Mouse (Mus musculus) forebrain, postnatal 0 days (tissue): ENCODE data around the gene Gm11733. TPM values are rescaled to one million over a fixed set of nuclear protein-coding genes. Genes with fewer than 3 reads are reported as not detected.
A peak's percentile ranks its signal among the peaks of the same experiment; 100 is the strongest.
"Not testable (repeated sequence)": the region's sequence is repeated elsewhere in the genome, so short reads cannot be mapped to it uniquely, and the experiment has no call there.

ENCODE experiments used
- ATAC-seq: fragments of 200-750 bp; cut with Nextera tagmentation; 2 replicates; pipeline ENCODE4 v1.8.0; 2017; ENCODE audit warnings: mild to moderate bottlenecking, moderate library complexity
- DNase-seq: peaks from one replicate; pipeline ENCODE4 v3.0.0-alpha.2; 2015
- H3K27ac ChIP-seq: fragments of 300-500 bp; sonication (generic); 2 replicates; pipeline ENCODE4 v1.5.1; 2014; ENCODE audit warnings: low read depth, mild to moderate bottlenecking, antibody characterized with exemption, low read length, moderate library complexity, mixed read lengths
- H3K27me3 ChIP-seq: fragments of 300-500 bp; sonication (generic); 2 replicates; pipeline ENCODE4 v1.6.1; 2014; ENCODE audit warnings: mild to moderate bottlenecking, low read length, mixed read lengths; ENCODE audit not compliant: insufficient read depth
- H3K36me3 ChIP-seq: fragments of 300-500 bp; sonication (generic); 2 replicates; pipeline ENCODE4 v1.6.1; 2014; ENCODE audit warnings: mild to moderate bottlenecking, moderate library complexity; ENCODE audit not compliant: insufficient read depth
- H3K4me1 ChIP-seq: fragments of 300-500 bp; sonication (generic); 2 replicates; pipeline ENCODE4 v1.6.1; 2014; ENCODE audit warnings: antibody characterized with exemption; ENCODE audit not compliant: insufficient read depth
- H3K4me2 ChIP-seq: fragments of 300-500 bp; sonication (generic); 2 replicates; pipeline ENCODE4 v1.6.1; 2014; ENCODE audit warnings: low read depth, mild to moderate bottlenecking, moderate library complexity
- H3K4me3 ChIP-seq: fragments of 300-500 bp; sonication (generic); 2 replicates; pipeline ENCODE4 v1.5.1; 2014; ENCODE audit warnings: low read depth, low read length, mixed read lengths
- H3K9ac ChIP-seq: fragments of 300-500 bp; sonication (generic); 2 replicates; pipeline ENCODE4 v1.6.1; 2014; ENCODE audit warnings: mild to moderate bottlenecking
- H3K9me3 ChIP-seq: fragments of 300-500 bp; sonication (generic); 2 replicates; pipeline ENCODE4 v1.6.1; 2016; ENCODE audit warnings: low read length
- CTCF ChIP-seq: sonication (generic); IDR thresholded peaks from 2 replicates; pipeline ENCODE4 v1.5.1; 2016; ENCODE audit warnings: antibody characterized with exemption, control low read depth, low read depth
- WGBS: fragments of 180-500 bp; shearing (Covaris S2); extraction: QIAGEN DNeasy Blood & Tissue Kit; methylation state at CpG from one replicate; pipeline ENCODE4 v1.1.7; 2014; 5-methylcytosine and 5-hydroxymethylcytosine counted together
- polyA plus RNA-seq: library from polyadenylated mRNA; unstranded; fragments of >200 nt; fragmentation: Nextera tagmentation; extraction: Ambion mirVana; gene quantifications from 2 replicates; pipeline ENCODE4 v1.2.1, GENCODE M21; 2015
- total RNA-seq: library from RNA; depleted of rRNA; stranded (reverse); fragments of >200 nt; gene quantifications from 2 replicates; pipeline ENCODE4 v1.2.3, GENCODE M21; 2014

The Gm11733 gene
- total and polyA plus RNA-seq, 2 experiments from 2014 or later, result 0.08 to 0.14 TPM

GRCm38 (mm10) chr11:117454086-117454485 is 30.1 kb upstream of the Gm11733 start:
- TF ChIP-seq CTCF, result no peak
- WGBS, result 12% methylated on average over 10 of the region's 10 CpGs
- H3K27me3 ChIP-seq, result no peaks in the 10 kb centered on the region
- no peak overlapping the region for H3K4me3 ChIP-seq
- no peak overlapping the region for H3K4me2 ChIP-seq
- no peak for ATAC-seq
- H3K9me3 ChIP-seq, result no peaks in the 10 kb centered on the region
- no peak overlapping the region for H3K9ac ChIP-seq
- H3K4me1 ChIP-seq, result 0 out of 2 replicates have a peak, but pooled peaks cover 3% of the 10 kb centered on the region
- H3K27ac ChIP-seq, result no peak overlapping the region
- DNase-seq, result no peak
- no peaks in the 10 kb centered on the region for H3K36me3 ChIP-seq

GRCm38 (mm10) chr11:117459148-117459547 is 25.0 kb upstream of the Gm11733 start:
- H3K9ac ChIP-seq, result no peak overlapping the region
- no peak overlapping the region for H3K4me2 ChIP-seq
- 6% methylated on average over 8 of the region's 8 CpGs for WGBS
- no peak for ATAC-seq
- no peaks in the 10 kb centered on the region for H3K36me3 ChIP-seq
- no peaks in the 10 kb centered on the region; the same call in 1 of the 2 replicates for H3K27me3 ChIP-seq
- H3K4me1 ChIP-seq, result peaks cover 9% of the 10 kb centered on the region; the same call in 1 of the 2 replicates
- H3K4me3 ChIP-seq, result no peak overlapping the region
- DNase-seq, result no peak
- no peak overlapping the region for H3K27ac ChIP-seq
- H3K9me3 ChIP-seq, result no peaks in the 10 kb centered on the region
- TF ChIP-seq CTCF, result no peak

- Histone ChIP-seq H3K27ac (peak overlapping the region; percentile 36; the same call in 1 of the 2 replicates), H3K4me1 (peaks cover 8% of the 10 kb centered on the region; the same call in 1 of the 2 replicates), H3K36me3 (no peaks in the 10 kb centered on the region), H3K4me2 (no peak overlapping the region), H3K9ac (peak overlapping the region; percentile 4; the same call in 1 of the 2 replicates), H3K9me3 (no peaks in the 10 kb centered on the region), H3K27me3 (no peaks in the 10 kb centered on the region; the same call in 1 of the 2 replicates), H3K4me3 (no peak overlapping the region)
- WGBS, result 6% methylated on average over 16 of the region's 16 CpGs
- ATAC-seq (peak; percentile 47; the same call in 1 of the 2 replicates), DNase-seq (peak; percentile 61)
- TF ChIP-seq CTCF, result no peak
Observed at GRCm38 (mm10) chr11:117462202-117462864, 21.8 kb upstream of the Gm11733 start.

GRCm38 (mm10) chr11:117463416-117463815 is 20.8 kb upstream of the Gm11733 start:
- 65% methylated on average over 4 of the region's 4 CpGs for WGBS
- H3K27ac ChIP-seq, H3K27me3 ChIP-seq, H3K4me1 ChIP-seq, H3K9ac ChIP-seq, H3K9me3 ChIP-seq, ATAC-seq, H3K4me2 ChIP-seq, DNase-seq, H3K36me3 ChIP-seq, H3K4me3 ChIP-seq: not testable (repeated sequence)

GRCm38 (mm10) chr11:117466292-117466691 is 17.9 kb upstream of the Gm11733 start:
- 27% methylated on average over 5 of the region's 5 CpGs for WGBS
- Histone ChIP-seq H3K9ac (no peak overlapping the region), H3K36me3 (no peaks in the 10 kb centered on the region), H3K4me3 (no peak overlapping the region), H3K27ac (no peak overlapping the region), H3K4me1 (peaks cover 8% of the 10 kb centered on the region; the same call in 1 of the 2 replicates), H3K4me2 (no peak overlapping the region), H3K27me3 (no peaks in the 10 kb centered on the region), H3K9me3 (no peaks in the 10 kb centered on the region)
- TF ChIP-seq CTCF, result no peak
- ATAC-seq (no peak), DNase-seq (no peak)

- Histone ChIP-seq H3K9ac (no peak overlapping the region), H3K4me2 (no peak overlapping the region), H3K4me3 (no peak overlapping the region), H3K27me3 (no peaks in the 10 kb centered on the region), H3K9me3 (no peaks in the 10 kb centered on the region), H3K27ac (no peak overlapping the region), H3K36me3 (no peaks in the 10 kb centered on the region), H3K4me1 (peaks cover 9% of the 10 kb centered on the region; the same call in 1 of the 2 replicates)
- ATAC-seq (no peak), DNase-seq (no peak)
- WGBS, result 55% methylated on average over 7 of the region's 7 CpGs
- TF ChIP-seq CTCF, result no peak
Observed at GRCm38 (mm10) chr11:117466911-117467310, 17.3 kb upstream of the Gm11733 start.

- Histone ChIP-seq H3K4me1 (peaks cover 7% of the 10 kb centered on the region; the same call in 1 of the 2 replicates), H3K36me3 (no peaks in the 10 kb centered on the region), H3K4me2 (no peak overlapping the region), H3K9ac (no peak overlapping the region), H3K4me3 (no peak overlapping the region), H3K27ac (no peak overlapping the region), H3K9me3 (no peaks in the 10 kb centered on the region), H3K27me3 (no peaks in the 10 kb centered on the region)
- ATAC-seq (peak; percentile 44; the same call in 1 of the 2 replicates), DNase-seq (no peak)
- no peak for TF ChIP-seq CTCF
- WGBS, result 49% methylated on average over 6 of the region's 6 CpGs
Observed at GRCm38 (mm10) chr11:117468585-117469363, 15.4 kb upstream of the Gm11733 start.
